Mouse (Mus musculus) cerebellum, adult 9-11 months (tissue): ENCODE results near the gene Gbx1.

Experiments used
- DNase-seq: peaks from one replicate; pipeline ENCODE4 v3.0.0; 2022

The Gbx1 gene

GRCm38 (mm10) chr5:24524522-24524921 is 2.5 kb downstream of the Gbx1 start:
- no peak for DNase-seq

- no peak for DNase-seq
Observed at GRCm38 (mm10) chr5:24523806-24524205, 3.2 kb downstream of the Gbx1 start.

GRCm38 (mm10) chr5:24521366-24521765 is 5.6 kb downstream of the Gbx1 start:
- DNase-seq: no peak

- no peak for DNase-seq
Observed at GRCm38 (mm10) chr5:24512271-24512670, 14.7 kb downstream of the Gbx1 start.

GRCm38 (mm10) chr5:24510635-24511034 is 16.4 kb downstream of the Gbx1 start:
- DNase-seq: no peak

GRCm38 (mm10) chr5:24508406-24508805 is 18.6 kb downstream of the Gbx1 start:
- DNase-seq: no peak

- no peak for DNase-seq
Observed at GRCm38 (mm10) chr5:24505513-24505912, 21.5 kb downstream of the Gbx1 start.

GRCm38 (mm10) chr5:24502786-24503185 is 24.2 kb downstream of the Gbx1 start:
- DNase-seq: no peak

- peak; percentile 46 for DNase-seq
Observed at GRCm38 (mm10) chr5:24500851-24501250, 26.2 kb downstream of the Gbx1 start.

- peak; percentile 21 for DNase-seq
Observed at GRCm38 (mm10) chr5:24499113-24499512, 27.9 kb downstream of the Gbx1 start.

GRCm38 (mm10) chr5:24497526-24497925 is 29.5 kb downstream of the Gbx1 start:
- DNase-seq: no peak

GRCm38 (mm10) chr5:24496756-24497155 is 30.2 kb downstream of the Gbx1 start:
- DNase-seq: peak; percentile 11

GRCm38 (mm10) chr5:24495019-24495418 is 32.0 kb downstream of the Gbx1 start:
- DNase-seq: peak; percentile 11

- DNase-seq: peak; percentile 21
Observed at GRCm38 (mm10) chr5:24492546-24493285, 34.3 kb downstream of the Gbx1 start.

GRCm38 (mm10) chr5:24490413-24490920 is 36.5 kb downstream of the Gbx1 start:
- DNase-seq: no peak

- peak; percentile 56 for DNase-seq
Observed at GRCm38 (mm10) chr5:24486738-24487137, 40.3 kb downstream of the Gbx1 start.

GRCm38 (mm10) chr5:24486097-24486496 is 40.9 kb downstream of the Gbx1 start:
- peak; percentile 88 for DNase-seq

- peak; percentile 48 for DNase-seq
Observed at GRCm38 (mm10) chr5:24484963-24485362, 42.0 kb downstream of the Gbx1 start.

- peak; percentile 81 for DNase-seq
Observed at GRCm38 (mm10) chr5:24483326-24483725, 43.7 kb downstream of the Gbx1 start.

- peak; percentile 52 for DNase-seq
Observed at GRCm38 (mm10) chr5:24482247-24483079, 44.5 kb downstream of the Gbx1 start.

- DNase-seq: peak; percentile 76
Observed at GRCm38 (mm10) chr5:24481647-24482046, 45.4 kb downstream of the Gbx1 start.

- DNase-seq: no peak
Observed at GRCm38 (mm10) chr5:24477909-24478308, 49.1 kb downstream of the Gbx1 start.

- peak; percentile 73 for DNase-seq
Observed at GRCm38 (mm10) chr5:24475476-24476241, 51.3 kb downstream of the Gbx1 start.
